Mouse (Mus musculus) midbrain, embryonic 15.5 days (tissue): ENCODE measurements around the gene Rhbdd2. TPM values are rescaled to one million over a fixed set of nuclear protein-coding genes. Genes with fewer than 3 reads are reported as not detected.

ENCODE experiments used
- ATAC-seq: fragments of 200-750 bp; cut with Nextera tagmentation; replicated peaks from 2 replicates; pipeline ENCODE4 v1.8.0; 2017; ENCODE audit warnings: moderate TSS enrichment
- H3K27ac ChIP-seq: fragments of 300-500 bp; sonication (generic); 2 replicates; pipeline ENCODE4 v1.5.1; 2015; ENCODE audit warnings: mild to moderate bottlenecking, inconsistent platforms
- H3K27me3 ChIP-seq: fragments of 300-500 bp; sonication (generic); replicated peaks from 2 replicates; pipeline ENCODE4 v1.6.1; 2015; ENCODE audit warnings: inconsistent platforms
- H3K36me3 ChIP-seq: fragments of 300-500 bp; sonication (generic); replicated peaks from 2 replicates; pipeline ENCODE4 v1.6.1; 2015; ENCODE audit warnings: inconsistent platforms
- H3K4me1 ChIP-seq: fragments of 300-500 bp; sonication (generic); 2 replicates; pipeline ENCODE4 v1.6.1; 2015; ENCODE audit warnings: inconsistent platforms
- H3K4me2 ChIP-seq: fragments of 300-500 bp; sonication (generic); 2 replicates; pipeline ENCODE4 v1.6.1; 2015; ENCODE audit warnings: inconsistent platforms, mild to moderate bottlenecking, moderate library complexity
- H3K4me3 ChIP-seq: fragments of 300-500 bp; sonication (generic); 2 replicates; pipeline ENCODE4 v1.5.1; 2015; ENCODE audit warnings: mild to moderate bottlenecking, inconsistent platforms
- H3K9ac ChIP-seq: fragments of 300-500 bp; sonication (generic); 2 replicates; pipeline ENCODE4 v1.6.1; 2015; ENCODE audit warnings: mild to moderate bottlenecking, inconsistent platforms
- H3K9me3 ChIP-seq: fragments of 300-500 bp; sonication (generic); 2 replicates; pipeline ENCODE4 v1.6.1; 2016; ENCODE audit warnings: inconsistent platforms
- WGBS: fragments of 180-500 bp; shearing (Covaris S2); methylation state at CpG from one replicate; pipeline ENCODE4 v1.1.7; 2015; ENCODE audit warnings: mixed read lengths; 5-methylcytosine and 5-hydroxymethylcytosine counted together
- polyA plus RNA-seq: library from polyadenylated mRNA; unstranded; fragments of >200 nt; fragmentation: Nextera tagmentation; extraction: Ambion mirVana; gene quantifications from 2 replicates; pipeline ENCODE4 v1.2.1, GENCODE M21; 2015

The Rhbdd2 gene
- polyA plus RNA-seq, 1 experiment from 2014 or later, result 89.9 TPM

GRCm38 (mm10) chr5:135648461-135649308 lies 16.3 kb downstream of the Rhbdd2 start:
- ATAC-seq, result no peak
- Histone ChIP-seq H3K27me3 (no peaks in the 10 kb centered on the region), H3K27ac (no peak overlapping the region), H3K4me1 (no peaks in the 10 kb centered on the region), H3K36me3 (no peaks in the 10 kb centered on the region), H3K4me2 (no peak overlapping the region), H3K9ac (no peak overlapping the region), H3K4me3 (no peak overlapping the region), H3K9me3 (no peaks in the 10 kb centered on the region)
- 85% methylated on average over 9 of the region's 9 CpGs for WGBS

- Histone ChIP-seq H3K4me2 (no peak overlapping the region), H3K9me3 (no peaks in the 10 kb centered on the region), H3K4me1 (no peaks in the 10 kb centered on the region), H3K4me3 (no peak overlapping the region), H3K9ac (no peak overlapping the region), H3K27me3 (no peaks in the 10 kb centered on the region), H3K27ac (no peak overlapping the region), H3K36me3 (no peaks in the 10 kb centered on the region)
- no peak for ATAC-seq
- WGBS, result 94% methylated on average over 1 of the region's 1 CpGs
These were observed 16.9 kb downstream of the Rhbdd2 start for GRCm38 (mm10) chr5:135649309-135649633.

- Histone ChIP-seq H3K4me1 (no peaks in the 10 kb centered on the region), H3K27ac (no peak overlapping the region), H3K9me3 (no peaks in the 10 kb centered on the region), H3K36me3 (no peaks in the 10 kb centered on the region), H3K4me2 (no peak overlapping the region), H3K9ac (no peak overlapping the region), H3K27me3 (no peaks in the 10 kb centered on the region), H3K4me3 (no peak overlapping the region)
- 82% methylated on average over 3 of the region's 3 CpGs for WGBS
- ATAC-seq, result no peak
These were observed 19.1 kb downstream of the Rhbdd2 start for GRCm38 (mm10) chr5:135651536-135651935.

GRCm38 (mm10) chr5:135653209-135653608 lies 20.8 kb downstream of the Rhbdd2 start:
- Histone ChIP-seq H3K4me1 (no peaks in the 10 kb centered on the region), H3K4me2 (no peak overlapping the region), H3K9me3 (no peaks in the 10 kb centered on the region), H3K9ac (no peak overlapping the region), H3K27ac (no peak overlapping the region), H3K36me3 (no peaks in the 10 kb centered on the region), H3K4me3 (no peak overlapping the region), H3K27me3 (no peaks in the 10 kb centered on the region)
- ATAC-seq, result no peak
- 61% methylated on average over 2 of the region's 2 CpGs for WGBS

GRCm38 (mm10) chr5:135656046-135656445 lies 23.6 kb downstream of the Rhbdd2 start:
- H3K36me3 ChIP-seq, result no peaks in the 10 kb centered on the region
- 82% methylated on average over 5 of the region's 5 CpGs for WGBS

GRCm38 (mm10) chr5:135657128-135657527 lies 24.7 kb downstream of the Rhbdd2 start:
- Histone ChIP-seq H3K36me3 (no peaks in the 10 kb centered on the region), H3K27me3 (no peaks in the 10 kb centered on the region), H3K4me1 (no peaks in the 10 kb centered on the region), H3K27ac (no peak overlapping the region), H3K4me3 (no peak overlapping the region), H3K4me2 (no peak overlapping the region), H3K9me3 (no peaks in the 10 kb centered on the region), H3K9ac (no peak overlapping the region)
- 81% methylated on average over 5 of the region's 5 CpGs for WGBS
- no peak for ATAC-seq

More at GRCm38 (mm10) chr5:135656046-135656445, 23.6 kb downstream of the Rhbdd2 start:
- no peak for ATAC-seq
- H3K9ac ChIP-seq, result no peak overlapping the region
- H3K4me2 ChIP-seq, result no peak overlapping the region
- no peak overlapping the region for H3K4me3 ChIP-seq
- no peaks in the 10 kb centered on the region for H3K9me3 ChIP-seq
- H3K27me3 ChIP-seq, result no peaks in the 10 kb centered on the region
- no peak overlapping the region for H3K27ac ChIP-seq
- no peaks in the 10 kb centered on the region for H3K4me1 ChIP-seq

GRCm38 (mm10) chr5:135657703-135658373 lies 25.4 kb downstream of the Rhbdd2 start:
- ATAC-seq, result no peak
- H3K27me3 ChIP-seq, result no peaks in the 10 kb centered on the region
- no peaks in the 10 kb centered on the region for H3K36me3 ChIP-seq
- H3K4me1 ChIP-seq, result no peaks in the 10 kb centered on the region
- no peak overlapping the region for H3K27ac ChIP-seq
- no peaks in the 10 kb centered on the region for H3K9me3 ChIP-seq
- H3K4me3 ChIP-seq, result no peak overlapping the region
- H3K4me2 ChIP-seq, result no peak overlapping the region
- WGBS, result 58% methylated on average over 17 of the region's 17 CpGs
- H3K9ac ChIP-seq, result no peak overlapping the region

GRCm38 (mm10) chr5:135659956-135660355 lies 27.5 kb downstream of the Rhbdd2 start:
- Histone ChIP-seq H3K4me3 (no peak overlapping the region), H3K9me3 (no peaks in the 10 kb centered on the region), H3K4me1 (no peaks in the 10 kb centered on the region), H3K36me3 (no peaks in the 10 kb centered on the region), H3K27ac (no peak overlapping the region), H3K9ac (no peak overlapping the region), H3K4me2 (no peak overlapping the region), H3K27me3 (no peaks in the 10 kb centered on the region)
- ATAC-seq, result no peak
- 84% methylated on average over 4 of the region's 4 CpGs for WGBS

GRCm38 (mm10) chr5:135660535-135660934 lies 28.1 kb downstream of the Rhbdd2 start:
- no peak overlapping the region for H3K4me2 ChIP-seq
- 92% methylated on average over 7 of the region's 7 CpGs for WGBS
- H3K27ac ChIP-seq, result no peak overlapping the region
- H3K9ac ChIP-seq, result no peak overlapping the region
- no peaks in the 10 kb centered on the region for H3K9me3 ChIP-seq
- H3K36me3 ChIP-seq, result no peaks in the 10 kb centered on the region
- no peak overlapping the region for H3K4me3 ChIP-seq
- no peak for ATAC-seq
- H3K27me3 ChIP-seq, result no peaks in the 10 kb centered on the region
- no peaks in the 10 kb centered on the region for H3K4me1 ChIP-seq

GRCm38 (mm10) chr5:135666890-135667289 lies 34.5 kb downstream of the Rhbdd2 start:
- no peak overlapping the region for H3K4me3 ChIP-seq
- no peaks in the 10 kb centered on the region for H3K9me3 ChIP-seq
- no peak overlapping the region for H3K27ac ChIP-seq
- no peaks in the 10 kb centered on the region for H3K4me1 ChIP-seq
- H3K9ac ChIP-seq, result no peak overlapping the region
- no peaks in the 10 kb centered on the region for H3K36me3 ChIP-seq
- no peak for ATAC-seq
- no peak overlapping the region for H3K4me2 ChIP-seq
- 88% methylated on average over 5 of the region's 5 CpGs for WGBS
- no peaks in the 10 kb centered on the region for H3K27me3 ChIP-seq

- Histone ChIP-seq H3K4me2 (no peak overlapping the region), H3K4me3 (no peak overlapping the region), H3K27ac (no peak overlapping the region), H3K36me3 (no peaks in the 10 kb centered on the region), H3K9me3 (no peaks in the 10 kb centered on the region), H3K27me3 (no peaks in the 10 kb centered on the region), H3K9ac (no peak overlapping the region), H3K4me1 (no peaks in the 10 kb centered on the region)
- 87% methylated on average over 7 of the region's 7 CpGs for WGBS
- ATAC-seq, result no peak
These were observed 35.7 kb downstream of the Rhbdd2 start for GRCm38 (mm10) chr5:135668071-135668470.

- ATAC-seq, result no peak
- no peaks in the 10 kb centered on the region for H3K27me3 ChIP-seq
- H3K4me1 ChIP-seq, result peaks cover 13% of the 10 kb centered on the region
- H3K4me2 ChIP-seq, result no peak within 1 kb of the TSS
- WGBS, result 20% methylated on average over 9 of the region's 9 CpGs
- no peak within 1 kb of the TSS for H3K27ac ChIP-seq
- H3K4me3 ChIP-seq, result no peak within 1 kb of the TSS
- no peaks in the 10 kb centered on the region for H3K36me3 ChIP-seq
- H3K9ac ChIP-seq, result no peak within 1 kb of the TSS
- H3K9me3 ChIP-seq, result no peaks in the 10 kb centered on the region
These were observed 37.4 kb downstream of the Rhbdd2 start, which contains the start of gene Por for GRCm38 (mm10) chr5:135669741-135670275. Por (plus strand) TSS chr5:135670033.
